Mouse (Mus musculus) megakaryocyte progenitor cell, adult 5-6 weeks (primary cell): ENCODE data around the gene Arhgap27. TPM values are rescaled to one million over a fixed set of nuclear protein-coding genes. Genes with fewer than 3 reads are reported as not detected.

Experiments used
- ATAC-seq: replicated peaks from 2 replicates; pipeline ENCODE4 v1.8.0; 2016; ENCODE audit warnings: mild to moderate bottlenecking, moderate TSS enrichment, inconsistent platforms; ENCODE audit not compliant: poor library complexity
- total RNA-seq, 2 experiments: library from RNA; stranded (forward) in 1 of 2; stranded (reverse) in 1 of 2; fragments of 157-497, 149-512 nt in 1 of 2; fragments of 200-1000 nt in 1 of 2; gene quantifications; 2 replicates each; pipeline versions ENCODE4 v1.2.3 to v1.2.4; 2015 to 2017

The Arhgap27 gene
- total RNA-seq, 2 experiments from 2014 or later: 10.8 to 11.5 TPM

DNA sequence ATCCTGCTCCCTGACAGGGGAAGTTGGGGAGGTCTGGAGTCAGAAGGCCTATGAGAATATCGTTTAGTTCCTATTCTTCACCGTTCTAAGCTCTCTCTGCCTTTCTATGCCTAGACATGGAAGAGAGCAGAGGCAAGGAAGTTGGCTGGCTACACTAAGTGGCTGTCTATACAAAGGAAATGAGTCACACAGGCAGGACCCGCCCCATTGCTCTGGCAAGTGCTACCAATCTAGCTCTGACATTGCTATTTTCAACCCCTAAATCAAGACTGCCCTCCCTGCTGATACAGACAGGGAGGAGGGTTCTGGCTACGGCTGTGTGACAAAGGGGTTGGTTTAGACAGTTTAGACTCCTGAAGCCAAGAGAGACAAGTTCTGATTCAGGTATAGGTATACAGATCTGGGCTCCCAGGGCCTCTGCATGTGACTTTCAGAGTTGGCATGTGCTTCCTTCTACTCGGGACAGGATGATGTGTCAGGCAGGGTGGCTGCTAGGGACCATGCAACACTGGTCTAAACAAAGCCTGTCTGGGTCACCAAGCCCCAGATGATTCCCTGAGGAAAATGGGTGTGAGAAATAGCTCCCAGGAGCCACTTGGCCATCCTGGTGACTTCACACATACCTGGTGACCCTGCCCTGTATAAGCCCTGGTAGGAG, 18.6 kb upstream of the Arhgap27 start:
- ATAC-seq: peak; percentile 96

DNA sequence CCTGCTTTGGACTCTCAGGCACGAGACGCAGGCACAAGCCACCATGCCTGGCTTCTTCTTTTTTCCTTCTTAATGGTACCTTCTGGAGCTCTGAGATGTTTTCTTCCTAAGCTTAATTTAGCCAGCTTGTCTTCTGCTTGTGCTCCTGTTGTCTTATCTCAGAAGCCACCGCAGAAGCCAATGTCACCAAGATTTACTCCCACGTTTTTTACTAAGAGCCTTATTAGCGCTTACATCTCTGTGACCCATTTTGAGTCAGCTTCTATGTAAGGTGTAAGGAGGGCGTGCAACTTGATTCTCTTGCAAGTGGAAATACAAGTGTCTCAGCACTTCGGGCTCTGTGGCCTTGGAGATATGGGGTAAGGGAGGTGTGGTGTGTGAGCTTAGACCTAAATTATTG, 18.0 kb upstream of the Arhgap27 start:
- no peak for ATAC-seq

DNA sequence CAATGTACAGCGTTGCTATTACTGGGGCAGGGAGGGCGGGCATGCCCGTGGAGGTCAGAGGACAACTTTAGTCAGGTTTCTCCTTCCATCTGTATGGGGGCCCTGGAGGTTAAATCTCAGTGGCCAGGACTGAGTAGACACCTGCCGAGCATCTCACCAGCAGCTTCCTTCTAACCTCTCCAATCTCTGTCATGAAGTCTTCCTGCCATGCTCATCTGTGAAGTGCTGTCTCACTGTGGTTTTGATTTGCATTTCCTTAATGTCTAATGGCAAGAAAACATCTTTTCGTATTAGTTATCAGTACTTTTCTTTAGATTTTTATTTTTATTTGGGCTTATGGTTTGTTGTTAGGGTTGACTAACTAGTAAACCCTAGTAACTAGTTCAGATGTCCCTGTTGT, 17.0 kb upstream of the Arhgap27 start:
- ATAC-seq: no peak

DNA sequence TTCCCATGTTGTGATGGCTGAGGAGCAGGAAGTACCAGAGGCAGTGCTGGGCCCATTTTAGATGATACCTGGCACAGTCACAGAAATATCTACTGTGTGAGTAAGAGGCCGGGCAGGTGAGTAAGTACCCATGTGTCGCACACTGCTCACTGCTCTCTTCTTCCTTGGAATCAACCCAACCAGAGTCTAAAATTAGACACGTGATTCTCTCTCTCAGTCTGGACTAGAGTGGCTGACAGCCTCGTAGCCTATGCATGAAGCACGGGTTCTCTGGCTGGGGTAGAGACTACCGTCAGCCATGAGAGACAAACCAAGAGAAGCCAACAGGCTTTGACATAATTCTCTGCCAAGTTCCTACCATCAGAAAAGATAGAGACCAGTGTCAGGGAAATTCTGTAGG, 14.8 kb upstream of the Arhgap27 start:
- ATAC-seq: no peak

DNA sequence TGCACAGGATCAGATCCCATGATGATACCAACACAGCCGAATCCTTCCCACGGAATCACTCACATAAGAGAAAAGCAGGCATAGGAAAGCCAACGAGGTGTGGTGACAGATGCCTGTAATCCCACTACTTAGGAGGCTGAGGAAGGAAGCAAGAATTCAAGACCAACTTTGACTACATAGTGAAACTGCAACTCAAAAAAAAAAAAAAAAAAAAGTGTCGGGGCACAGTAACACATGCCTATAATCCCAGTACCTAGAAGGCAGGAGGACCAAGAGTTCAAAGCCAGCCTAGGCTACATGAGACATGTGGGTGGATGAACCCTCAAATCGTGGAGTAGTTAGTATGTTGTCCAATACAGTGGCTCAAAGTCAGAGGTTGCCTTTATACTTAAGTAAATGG, 12.3 kb upstream of the Arhgap27 start:
- no peak for ATAC-seq

DNA sequence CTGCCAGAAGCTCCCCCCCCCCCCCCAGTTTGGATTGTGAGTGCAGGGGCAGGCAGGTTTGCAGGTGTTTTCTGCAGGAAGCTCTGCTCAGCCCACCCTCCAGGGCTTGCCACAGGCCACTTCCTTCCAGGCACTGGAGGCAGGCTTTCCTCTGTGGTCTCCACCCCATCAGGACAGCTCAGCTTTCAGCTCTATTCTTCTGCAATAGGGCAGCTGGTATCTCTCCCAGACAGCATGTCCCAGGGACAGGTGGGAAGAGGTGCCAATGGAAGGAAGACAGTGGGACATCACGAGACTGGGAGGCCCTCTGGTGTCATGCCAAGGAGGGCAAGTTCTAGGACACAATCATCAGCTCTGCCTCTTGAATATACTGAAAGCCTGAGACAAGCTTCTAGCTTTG, 11.8 kb upstream of the Arhgap27 start:
- peak; percentile 69 for ATAC-seq

DNA sequence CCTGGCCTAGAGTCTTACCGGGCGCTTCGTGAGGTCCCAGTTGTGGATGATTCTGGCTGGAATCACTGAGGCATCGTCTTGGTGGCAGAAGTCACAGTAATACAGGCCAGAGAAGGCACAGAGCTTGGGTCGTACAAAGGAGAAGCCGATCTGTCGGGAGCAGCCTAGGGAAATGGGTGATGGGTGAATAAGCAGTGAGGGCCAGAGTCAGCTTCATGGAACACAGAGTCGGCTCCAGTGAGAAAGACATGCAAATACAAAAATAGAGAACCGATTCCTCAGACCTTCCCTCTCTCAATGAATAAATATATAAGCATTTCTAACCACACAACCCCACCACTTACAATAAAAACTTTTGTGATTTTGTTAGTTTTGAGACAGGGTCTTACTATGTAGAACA, 10.4 kb upstream of the Arhgap27 start:
- ATAC-seq: no peak

DNA sequence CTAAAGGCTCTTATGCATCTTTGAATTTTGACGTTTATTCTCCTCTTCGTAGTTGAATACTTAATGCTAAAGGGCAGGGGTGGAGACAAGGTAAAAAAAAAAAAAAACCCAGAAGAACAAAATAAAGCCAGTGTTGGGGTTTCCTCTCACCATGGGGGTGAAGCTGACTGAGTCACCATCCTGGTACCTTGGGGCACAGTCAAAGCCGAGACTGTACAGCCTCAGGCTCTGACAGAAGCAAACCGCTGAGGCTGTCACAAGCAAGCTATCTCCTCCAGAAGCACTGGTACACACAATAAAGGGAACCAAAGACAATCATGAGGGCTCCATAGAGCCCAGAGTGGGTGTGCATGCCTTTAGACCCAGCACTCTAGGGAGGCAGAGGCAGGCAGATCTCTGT, 9.1 kb upstream of the Arhgap27 start:
- no peak for ATAC-seq

DNA sequence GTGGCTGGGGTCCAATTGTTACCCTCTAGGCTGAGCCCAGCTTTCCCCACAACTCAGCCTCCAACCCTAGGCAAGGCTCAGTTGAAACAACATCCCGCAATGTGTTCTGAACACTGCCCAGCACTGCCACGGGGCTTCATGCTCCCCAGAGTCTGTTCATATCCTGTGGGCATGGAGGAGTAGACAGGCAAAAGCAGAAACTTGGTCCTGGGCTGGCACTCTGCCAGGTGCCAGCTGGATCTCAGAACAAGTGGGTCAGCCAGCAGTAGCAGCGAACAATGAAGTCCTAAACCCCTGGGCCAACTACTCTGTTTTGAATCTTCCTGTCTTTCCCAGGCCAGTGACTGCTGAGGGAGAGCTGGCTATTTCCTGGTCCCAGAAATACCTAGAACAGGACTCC, 8.6 kb upstream of the Arhgap27 start:
- ATAC-seq: no peak

DNA sequence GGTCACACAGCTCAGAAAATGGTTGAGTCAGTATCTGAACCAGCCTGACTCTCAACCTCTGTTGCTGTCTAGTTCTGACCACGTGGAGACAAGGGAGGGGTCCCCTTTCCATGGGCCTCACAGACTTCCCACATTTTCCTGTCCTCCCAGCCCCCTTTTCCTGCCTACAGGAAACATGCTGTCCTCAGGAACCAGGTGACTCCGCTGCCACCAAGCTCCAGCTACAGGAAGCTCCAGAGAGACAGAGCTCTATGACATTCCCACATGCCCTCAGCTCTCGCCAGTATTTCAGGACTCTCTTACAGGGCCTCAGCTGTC, 7.7 kb upstream of the Arhgap27 start:
- no peak for ATAC-seq

DNA sequence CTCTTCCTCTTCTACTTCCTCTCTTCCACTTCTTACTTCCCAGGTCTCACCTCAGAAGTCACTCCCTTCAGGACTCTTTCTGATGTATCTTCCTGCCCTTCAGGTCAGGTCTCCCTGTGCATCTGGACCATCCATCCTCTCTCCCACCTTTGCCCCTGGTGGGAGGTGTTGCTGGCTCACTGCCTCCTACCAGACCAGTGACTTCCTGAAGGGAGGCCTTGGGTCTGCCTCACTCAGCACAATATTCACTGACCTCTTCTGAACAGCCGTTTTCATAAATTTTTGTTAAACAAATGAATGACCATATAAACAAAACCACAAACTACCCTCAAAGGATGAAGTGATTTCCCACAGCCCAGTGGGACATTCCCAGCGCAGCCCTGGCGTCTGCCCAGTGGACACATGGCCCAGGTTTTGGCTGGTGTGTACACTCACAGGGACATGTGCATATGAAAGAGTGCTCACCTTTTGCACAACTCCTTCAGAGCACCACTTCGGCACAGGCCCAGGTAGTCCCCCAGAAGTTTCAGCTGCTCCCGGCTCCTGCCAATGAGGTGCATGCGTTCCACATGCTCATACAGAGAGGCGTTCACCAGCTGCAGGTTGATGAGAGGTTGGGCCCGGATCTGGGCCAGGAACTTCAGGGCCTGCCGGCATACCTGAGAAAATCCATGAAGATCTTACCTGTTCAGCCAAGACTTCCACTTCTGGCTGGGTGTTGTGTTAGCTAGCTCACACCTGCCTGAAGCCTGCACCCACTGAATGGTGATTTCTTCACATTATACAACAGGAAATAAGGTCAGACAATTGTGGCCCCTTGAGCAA, 7.1 kb upstream of the Arhgap27 start:
- no peak for ATAC-seq

DNA sequence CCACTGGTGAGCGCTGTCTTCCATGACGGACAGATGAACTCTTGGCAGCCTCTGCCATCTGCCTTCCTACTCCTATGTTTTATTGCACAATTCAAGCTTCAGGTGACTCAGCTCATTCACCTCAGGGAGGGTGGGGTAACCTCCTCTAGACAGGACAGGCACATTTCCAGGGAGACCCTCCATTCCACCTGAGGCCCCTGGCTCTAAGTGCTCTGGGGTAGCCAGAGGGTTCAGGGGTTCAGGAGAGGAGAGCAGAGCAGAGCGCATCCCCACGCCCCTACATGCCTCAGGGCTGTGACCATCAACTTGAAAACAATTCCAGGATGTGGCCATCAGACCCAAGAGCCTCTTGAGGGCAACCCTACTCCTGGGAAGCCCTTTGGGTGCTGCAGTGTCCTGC, 2.0 kb upstream of the Arhgap27 start:
- ATAC-seq: no peak

DNA sequence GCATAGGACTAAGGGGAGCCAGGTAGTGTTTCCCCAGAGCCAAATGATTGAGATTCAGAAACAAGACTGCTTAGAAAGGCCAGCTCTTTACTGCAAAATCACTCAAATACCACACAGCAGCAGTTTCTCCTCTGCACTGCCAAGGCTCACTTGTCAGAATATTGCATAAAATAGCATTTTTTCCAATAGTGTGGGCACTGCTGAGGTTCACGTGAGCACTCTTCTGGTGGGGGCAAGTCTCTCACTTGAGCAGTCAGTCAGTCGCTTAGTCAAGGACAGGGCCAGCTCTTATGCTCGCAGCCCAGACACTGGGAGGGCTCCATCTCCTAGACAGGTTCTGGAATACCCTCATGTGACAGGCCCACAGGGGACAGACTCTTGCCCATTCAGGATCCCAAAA, 1.5 kb upstream of the Arhgap27 start:
- no peak for ATAC-seq

DNA sequence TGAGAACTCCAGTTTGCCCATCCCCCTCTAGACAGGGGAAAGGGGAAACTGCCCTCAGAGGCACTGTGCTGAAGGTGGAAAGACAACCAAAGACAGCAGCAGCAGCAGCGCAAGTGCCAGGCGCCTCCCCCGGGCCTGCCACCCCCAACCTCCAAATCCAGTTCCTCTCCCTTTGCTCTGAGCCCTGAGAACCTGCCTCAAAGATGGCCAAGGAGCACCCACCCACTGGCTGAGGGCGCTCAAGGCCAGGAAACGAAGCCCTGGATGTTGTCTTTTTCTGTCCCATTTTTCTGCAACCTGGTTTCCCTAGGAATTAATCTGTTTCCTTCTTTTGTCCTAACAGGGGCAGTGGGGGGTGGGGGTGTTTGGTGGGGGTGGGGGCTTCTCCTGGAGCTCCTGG, 843 bp upstream of the Arhgap27 start:
- no peak for ATAC-seq

DNA sequence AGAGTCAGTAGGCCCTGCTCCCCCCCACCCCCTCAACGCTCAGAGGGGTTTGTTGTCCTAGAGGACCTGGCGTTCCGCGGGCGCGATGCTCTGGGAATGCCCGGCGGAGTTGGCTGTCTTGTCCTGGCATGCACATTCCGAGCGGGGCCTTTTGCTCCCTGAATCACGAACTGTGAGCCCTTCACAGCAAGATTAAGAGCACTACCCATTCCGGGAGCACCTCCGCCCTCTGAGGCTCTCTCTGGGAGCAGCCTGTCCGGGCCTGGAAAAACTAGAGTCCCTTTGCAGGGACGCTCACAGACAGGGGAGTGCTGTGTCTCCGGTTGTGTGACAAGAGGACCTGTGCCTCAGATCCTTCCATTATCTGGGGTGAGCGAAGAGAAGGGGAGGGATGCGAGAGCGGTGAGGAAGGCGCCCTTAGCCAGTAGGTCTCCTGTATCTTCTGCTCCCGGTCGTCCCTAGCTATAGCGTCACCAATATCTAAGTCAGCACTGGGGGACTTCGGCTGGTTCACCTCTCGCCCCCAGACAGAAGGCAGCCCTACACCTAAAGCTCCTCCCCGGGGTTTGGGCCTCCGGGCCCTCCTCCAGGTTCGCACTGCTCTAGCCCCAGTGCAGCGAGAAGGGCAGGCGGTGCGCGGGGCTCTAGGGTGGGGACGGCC, 841 bp downstream of the Arhgap27 start:
- no peak for ATAC-seq

DNA sequence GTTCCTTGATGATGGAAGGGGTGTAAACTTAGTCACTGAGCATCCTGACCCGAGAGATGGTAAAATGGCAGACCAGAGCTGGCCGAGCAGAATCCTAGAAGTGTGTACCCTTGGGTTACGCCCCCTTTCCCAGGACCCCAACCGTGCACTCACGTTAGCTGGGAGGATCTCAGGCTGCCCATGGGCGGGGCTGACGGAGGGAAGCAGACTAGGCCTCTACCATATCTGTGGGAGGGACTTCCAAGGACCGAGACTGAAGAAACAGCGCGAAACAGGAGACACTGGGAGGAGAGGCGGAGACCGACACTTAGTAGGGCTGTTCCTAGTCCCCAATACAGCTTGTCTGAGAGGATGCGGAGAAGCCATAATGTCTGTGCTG, 1.4 kb downstream of the Arhgap27 start:
- ATAC-seq: peak; percentile 22

DNA sequence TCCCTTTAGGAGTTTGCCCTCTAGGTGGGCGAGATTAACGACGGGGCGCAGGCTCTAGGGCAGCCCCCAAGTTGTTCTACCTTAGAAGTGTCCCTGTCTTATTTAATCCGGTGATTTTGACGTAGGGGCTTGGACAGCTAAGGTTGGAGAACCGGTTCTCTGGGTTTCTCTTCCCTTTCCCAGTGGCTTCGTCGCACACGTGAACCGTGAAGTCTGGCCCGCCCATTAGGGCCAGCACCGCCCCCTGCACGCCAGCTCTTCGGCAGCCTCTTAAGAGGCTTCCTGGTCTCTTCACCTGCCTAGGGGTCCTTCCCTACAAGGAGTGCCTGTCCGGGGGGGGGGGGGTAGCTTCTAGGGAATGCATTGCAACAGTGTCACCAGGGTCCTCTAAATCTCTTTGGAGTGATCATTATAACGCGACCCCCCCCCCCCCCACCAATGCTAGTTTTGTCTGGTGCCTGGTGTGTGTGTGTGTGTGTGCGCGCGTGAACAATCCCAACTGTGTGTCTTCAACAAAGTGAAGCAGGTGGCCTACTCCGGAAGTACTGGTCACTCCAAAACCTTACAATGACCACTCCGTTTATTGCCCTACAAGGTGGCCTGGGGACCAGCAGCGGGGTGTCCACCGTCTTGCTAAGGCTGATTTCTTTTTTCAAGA, 2.0 kb downstream of the Arhgap27 start:
- peak; percentile 41 for ATAC-seq

DNA sequence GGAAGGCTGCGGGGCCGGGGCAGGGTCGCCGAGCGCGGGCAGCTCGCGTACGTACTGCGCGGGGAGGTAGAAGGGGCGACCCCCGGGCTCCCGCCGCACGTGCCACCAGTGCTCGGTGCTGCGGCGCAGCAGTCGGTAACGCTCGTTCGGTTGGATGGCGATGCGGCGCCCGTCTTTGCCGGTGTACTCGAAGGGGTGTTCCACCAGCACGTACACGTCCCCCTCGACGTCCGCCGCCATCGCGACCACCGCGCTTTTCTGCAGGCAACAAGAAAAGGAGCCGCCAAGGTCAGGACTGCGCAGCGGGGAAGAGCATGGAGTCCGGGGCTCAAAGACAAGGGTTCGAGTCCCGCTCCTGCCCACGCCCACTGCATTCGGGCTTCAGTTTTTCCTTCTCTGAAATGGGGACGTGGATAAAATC, 2.8 kb downstream of the Arhgap27 start:
- ATAC-seq: no peak

DNA sequence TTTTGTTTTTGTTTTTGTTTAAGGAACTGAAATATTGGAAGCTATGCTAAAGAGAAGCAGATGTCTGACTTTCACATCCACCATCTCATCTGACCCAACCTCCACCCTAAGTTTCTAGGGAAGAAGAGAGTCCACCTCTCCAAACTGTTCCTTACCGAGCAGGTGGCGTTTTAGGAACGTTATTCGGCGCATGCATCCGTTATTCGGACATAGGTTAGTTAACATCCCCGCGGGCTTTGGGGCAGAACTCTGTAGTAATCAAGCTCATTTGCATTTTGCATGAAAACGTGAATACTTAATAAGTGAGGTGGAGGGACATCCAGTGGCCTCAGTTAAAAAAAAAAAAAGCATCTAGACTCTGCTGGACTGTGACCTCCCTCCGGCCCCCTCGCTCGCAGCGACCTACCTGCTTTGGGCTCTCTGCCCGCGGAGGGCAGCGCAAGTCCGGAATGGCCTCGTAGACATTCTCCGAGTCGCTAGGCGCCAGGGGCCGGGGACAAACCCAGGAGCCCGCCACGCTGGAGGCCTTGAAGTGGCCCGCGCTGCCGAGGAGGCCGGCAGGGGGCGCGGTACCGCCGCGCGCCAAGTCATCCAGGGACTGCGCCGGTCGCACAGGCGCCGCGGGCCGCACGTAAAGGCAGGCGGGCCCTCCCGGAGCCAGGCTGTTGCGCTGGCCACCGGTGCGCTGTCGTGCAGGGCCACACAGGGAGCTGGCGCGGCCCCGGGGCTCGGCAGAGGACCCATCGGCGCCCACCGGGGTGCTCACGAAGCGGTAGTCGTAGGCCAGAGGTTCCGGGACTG, 3.5 kb downstream of the Arhgap27 start:
- ATAC-seq: peak; percentile 66

DNA sequence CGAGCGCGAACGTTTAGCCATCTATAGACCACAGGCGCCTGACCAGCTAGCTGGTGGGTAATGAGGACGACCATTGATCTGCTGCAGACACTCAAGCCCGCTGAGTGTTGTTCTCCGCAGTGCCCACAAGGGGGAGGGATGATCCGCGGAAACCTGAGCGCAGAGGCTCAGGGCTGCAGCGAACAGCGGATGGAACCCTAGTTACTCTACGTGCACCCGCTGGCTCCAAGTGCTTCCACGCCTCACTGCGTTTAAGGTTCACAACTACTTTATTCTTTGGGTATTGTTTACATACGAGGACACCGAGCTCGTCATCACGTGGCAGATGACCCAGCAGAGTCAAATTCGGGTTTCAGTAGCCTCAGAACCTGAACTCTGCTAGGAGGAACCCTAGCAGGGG, 4.4 kb downstream of the Arhgap27 start:
- ATAC-seq: peak; percentile 72

DNA sequence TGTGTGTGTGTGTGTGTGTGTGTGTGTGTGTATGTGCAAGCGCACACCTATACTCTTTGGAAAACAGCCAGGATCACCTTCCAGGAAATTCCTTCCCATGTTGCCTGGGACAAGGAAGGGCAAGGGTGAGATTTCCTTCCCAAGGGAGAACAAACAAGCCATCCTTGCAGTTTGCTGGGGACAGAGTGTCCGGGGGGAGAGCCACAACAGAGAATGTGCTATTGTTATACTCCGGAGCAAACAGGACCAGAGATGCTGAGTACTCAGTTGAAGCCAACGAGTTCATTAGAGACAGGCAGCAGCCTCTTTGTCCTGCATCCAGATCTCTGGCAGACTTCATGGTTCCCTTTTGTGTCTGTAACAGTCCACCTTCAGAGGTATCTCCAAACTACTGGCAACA, 5.2 kb downstream of the Arhgap27 start:
- no peak for ATAC-seq
